Mouse (Mus musculus) c-Kit-positive CD71-positive TER-119-positive erythroid progenitor cells, embryonic 14.5 days (primary cell): ENCODE results near the gene Rcan2.

Experiments
- DNase-seq: peaks from one replicate; pipeline ENCODE4 v3.0.0-alpha.2; 2013; ENCODE audit warnings: low spot score

The Rcan2 gene

DNA sequence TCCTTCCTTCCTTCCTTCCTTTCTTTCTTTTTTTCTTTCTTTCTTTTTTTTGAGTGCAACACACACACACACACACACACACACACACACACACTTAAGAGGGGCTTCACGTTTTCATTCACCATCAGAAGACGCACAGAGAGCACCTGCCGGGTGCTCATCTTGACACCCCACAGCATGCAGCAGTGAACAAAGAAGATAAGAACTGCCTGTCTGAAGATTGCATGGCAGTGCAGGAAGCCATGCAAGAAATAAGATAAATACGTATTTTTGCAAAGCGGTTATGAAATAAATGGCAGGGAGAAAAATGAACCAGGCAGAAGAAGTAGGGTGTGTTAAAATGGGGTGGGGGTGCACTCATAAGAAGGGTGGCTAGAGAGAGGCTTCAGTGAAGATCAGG, 116.0 kb downstream of the Rcan2 start:
- no peak for DNase-seq

GRCm38 (mm10) chr17:43929856-43930255, 128.7 kb downstream of the Rcan2 start:
- DNase-seq: no peak

GRCm38 (mm10) chr17:43931731-43932130, 130.6 kb downstream of the Rcan2 start:
- DNase-seq: no peak

- DNase-seq: no peak
Observed at GRCm38 (mm10) chr17:43934056-43934455, 132.9 kb downstream of the Rcan2 start.

- no peak for DNase-seq
Observed at GRCm38 (mm10) chr17:43952219-43952618, 151.1 kb downstream of the Rcan2 start.

DNA sequence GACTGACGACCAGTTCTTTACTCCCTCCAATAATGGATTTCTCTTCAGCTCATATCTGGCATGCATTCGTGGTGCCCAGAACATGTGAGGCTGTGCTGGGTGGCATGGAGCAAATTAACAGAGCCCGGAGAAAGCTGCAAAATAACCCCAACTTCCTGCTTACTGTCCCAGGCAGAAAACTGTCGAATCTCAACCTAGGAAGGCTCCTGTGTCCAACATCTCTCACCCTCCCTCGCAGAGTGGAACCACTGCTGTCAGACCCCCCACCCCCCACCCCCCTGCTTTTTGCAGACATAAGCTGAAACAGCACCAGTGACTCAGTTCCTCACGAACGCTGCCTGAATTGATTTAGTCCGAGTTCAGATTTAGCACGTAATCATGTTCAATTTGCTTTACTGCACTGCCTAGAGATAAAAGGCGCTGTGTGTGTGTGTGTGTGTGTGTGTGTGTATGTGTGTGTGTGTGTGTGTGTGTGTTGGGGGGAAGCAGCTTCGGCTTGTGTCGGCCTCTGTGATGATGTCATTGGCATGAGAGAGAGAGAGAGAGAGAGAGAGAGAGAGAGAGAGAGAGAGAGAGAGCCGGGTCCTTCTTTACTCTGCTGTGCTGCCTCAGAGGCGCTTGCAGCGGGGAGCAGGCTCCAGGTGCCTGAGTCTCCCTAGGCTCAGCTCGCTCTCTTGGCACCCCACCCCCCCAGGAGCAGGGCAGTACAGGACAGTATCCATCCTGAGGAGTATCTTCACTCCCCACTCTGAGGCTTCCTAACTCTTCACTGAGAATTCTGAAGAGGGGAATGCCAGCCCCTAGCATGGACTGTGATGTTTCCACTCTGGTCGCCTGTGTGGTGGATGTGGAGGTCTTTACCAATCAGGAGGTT, 151.7 kb downstream of the Rcan2 start:
- no peak for DNase-seq

- DNase-seq: no peak
Observed at GRCm38 (mm10) chr17:43953535-43953918, 152.4 kb downstream of the Rcan2 start.

GRCm38 (mm10) chr17:43959797-43960196, 158.6 kb downstream of the Rcan2 start:
- no peak for DNase-seq

DNA sequence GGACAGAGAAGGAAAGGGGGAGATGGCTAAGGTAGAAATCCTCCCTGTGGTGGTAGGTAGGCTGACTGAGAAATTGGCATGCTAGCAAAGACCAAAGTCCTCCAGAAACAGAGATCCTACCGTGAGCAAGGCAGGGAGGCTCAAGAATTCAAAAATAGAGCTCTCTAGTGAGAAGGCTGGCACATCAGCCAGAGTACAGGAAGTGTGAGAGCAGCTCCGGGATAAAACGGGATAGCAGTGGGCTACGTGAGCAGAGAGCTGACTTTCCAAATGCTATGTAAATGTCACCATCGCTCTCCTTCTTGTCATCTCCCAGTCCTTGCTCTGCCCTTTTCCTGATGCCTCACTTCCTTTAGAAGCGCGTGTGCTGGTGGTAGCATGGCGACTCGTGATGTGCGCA, 168.8 kb downstream of the Rcan2 start:
- no peak for DNase-seq

GRCm38 (mm10) chr17:43977572-43977971, 176.4 kb downstream of the Rcan2 start:
- no peak for DNase-seq

GRCm38 (mm10) chr17:43979925-43980324, 178.8 kb downstream of the Rcan2 start:
- DNase-seq: no peak

GRCm38 (mm10) chr17:43982505-43982904, 181.4 kb downstream of the Rcan2 start:
- DNase-seq: no peak

DNA sequence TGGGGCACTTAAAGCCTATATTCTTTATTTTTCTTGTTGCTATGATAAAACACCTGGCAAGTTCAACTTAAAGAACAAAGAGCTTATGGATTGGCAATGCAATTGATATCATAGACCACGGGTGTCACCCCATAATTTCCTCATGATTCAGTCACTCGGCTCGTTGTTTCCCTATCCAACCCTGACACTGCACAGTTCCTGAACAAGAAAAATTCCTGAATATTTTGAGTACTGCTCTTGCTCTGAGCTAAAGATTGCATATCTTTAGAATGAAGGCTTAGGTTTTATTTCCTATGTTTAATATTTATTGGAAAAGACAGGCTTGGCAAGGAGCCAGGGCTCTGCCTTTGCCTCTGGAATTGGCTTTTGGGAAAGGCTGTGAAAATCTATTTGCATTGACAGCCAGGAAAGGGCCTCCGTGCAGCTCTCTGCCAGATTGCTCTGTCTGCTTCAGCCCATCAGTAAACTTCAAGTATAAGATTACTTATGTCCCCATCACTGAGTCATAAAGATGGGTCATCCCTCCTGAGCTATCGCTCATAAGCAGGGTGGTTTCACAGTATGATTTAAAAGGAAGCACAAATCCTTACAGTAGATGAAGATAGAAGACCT, 188.3 kb downstream of the Rcan2 start:
- DNase-seq: no peak

DNA sequence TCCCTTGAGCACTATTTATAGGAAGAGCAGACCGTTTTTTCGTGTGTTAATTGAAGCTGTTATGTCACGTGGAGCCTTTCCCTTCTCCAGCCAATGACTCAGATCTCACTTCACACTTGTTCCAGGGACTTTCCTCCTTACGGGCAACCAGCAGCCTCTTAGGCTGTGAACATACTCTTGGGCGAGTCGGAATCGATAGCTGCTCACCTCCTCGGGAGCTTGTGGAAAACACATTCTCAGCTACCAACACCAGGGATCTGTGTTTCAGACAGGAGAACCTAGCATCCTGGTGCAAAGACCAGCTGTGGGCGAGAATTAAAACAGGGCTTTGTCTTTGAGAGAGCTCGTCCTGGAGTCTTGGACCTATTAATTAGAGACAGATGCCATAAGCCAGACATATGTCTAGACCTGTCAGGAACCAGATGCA, 189.8 kb downstream of the Rcan2 start:
- no peak for DNase-seq

GRCm38 (mm10) chr17:43994080-43994479, 192.9 kb downstream of the Rcan2 start:
- DNase-seq: no peak

GRCm38 (mm10) chr17:43997514-43997913, 196.4 kb downstream of the Rcan2 start:
- DNase-seq: no peak

- DNase-seq: no peak
Observed at GRCm38 (mm10) chr17:43998095-43998494, 196.9 kb downstream of the Rcan2 start.

GRCm38 (mm10) chr17:44004401-44004800, 203.2 kb downstream of the Rcan2 start:
- no peak for DNase-seq

- no peak for DNase-seq
Observed at GRCm38 (mm10) chr17:44007411-44007810, 206.3 kb downstream of the Rcan2 start.

DNA sequence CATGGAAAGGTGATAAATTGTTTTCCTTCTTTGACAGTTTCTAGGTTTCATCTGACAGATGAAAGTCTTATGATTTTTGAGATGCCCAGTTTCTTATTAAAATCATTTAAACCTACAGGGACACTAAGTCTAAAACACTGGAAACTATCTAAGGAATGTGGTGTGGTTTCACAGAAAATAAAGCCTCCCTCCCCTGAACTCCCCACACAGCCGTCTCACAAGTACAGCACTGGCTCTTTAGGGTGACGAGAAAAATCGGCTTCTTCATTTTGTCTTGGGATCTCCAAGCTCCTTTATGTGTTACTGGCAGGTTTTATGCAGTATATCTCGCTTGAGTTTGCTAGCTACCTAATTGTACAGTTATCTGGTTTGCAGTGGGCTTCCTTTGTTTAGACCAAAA, 210.8 kb downstream of the Rcan2 start:
- no peak for DNase-seq

- DNase-seq: no peak
Observed at GRCm38 (mm10) chr17:44013756-44014510, 212.8 kb downstream of the Rcan2 start.

GRCm38 (mm10) chr17:44016314-44016713, 215.2 kb downstream of the Rcan2 start:
- no peak for DNase-seq

GRCm38 (mm10) chr17:44020707-44021220, 219.6 kb downstream of the Rcan2 start:
- no peak for DNase-seq
